Mouse (Mus musculus) olfactory bulb, adult 2 months (tissue): ENCODE data around the gene Ttll6.

Experiments
- CTCF ChIP-seq: fragments of 200-500 bp; IDR thresholded peaks from 2 replicates; pipeline ENCODE4 v1.5.1; 2012; ENCODE audit warnings: low read depth, mild to moderate bottlenecking, low read length, moderate library complexity; ENCODE audit not compliant: insufficient read depth
- POLR2A ChIP-seq: fragments of 200-500 bp; IDR thresholded peaks from 2 replicates; pipeline ENCODE4 v1.6.1; 2012; ENCODE audit warnings: mild to moderate bottlenecking, low read depth, low read length, moderate library complexity; ENCODE audit not compliant: insufficient read depth

DNA sequence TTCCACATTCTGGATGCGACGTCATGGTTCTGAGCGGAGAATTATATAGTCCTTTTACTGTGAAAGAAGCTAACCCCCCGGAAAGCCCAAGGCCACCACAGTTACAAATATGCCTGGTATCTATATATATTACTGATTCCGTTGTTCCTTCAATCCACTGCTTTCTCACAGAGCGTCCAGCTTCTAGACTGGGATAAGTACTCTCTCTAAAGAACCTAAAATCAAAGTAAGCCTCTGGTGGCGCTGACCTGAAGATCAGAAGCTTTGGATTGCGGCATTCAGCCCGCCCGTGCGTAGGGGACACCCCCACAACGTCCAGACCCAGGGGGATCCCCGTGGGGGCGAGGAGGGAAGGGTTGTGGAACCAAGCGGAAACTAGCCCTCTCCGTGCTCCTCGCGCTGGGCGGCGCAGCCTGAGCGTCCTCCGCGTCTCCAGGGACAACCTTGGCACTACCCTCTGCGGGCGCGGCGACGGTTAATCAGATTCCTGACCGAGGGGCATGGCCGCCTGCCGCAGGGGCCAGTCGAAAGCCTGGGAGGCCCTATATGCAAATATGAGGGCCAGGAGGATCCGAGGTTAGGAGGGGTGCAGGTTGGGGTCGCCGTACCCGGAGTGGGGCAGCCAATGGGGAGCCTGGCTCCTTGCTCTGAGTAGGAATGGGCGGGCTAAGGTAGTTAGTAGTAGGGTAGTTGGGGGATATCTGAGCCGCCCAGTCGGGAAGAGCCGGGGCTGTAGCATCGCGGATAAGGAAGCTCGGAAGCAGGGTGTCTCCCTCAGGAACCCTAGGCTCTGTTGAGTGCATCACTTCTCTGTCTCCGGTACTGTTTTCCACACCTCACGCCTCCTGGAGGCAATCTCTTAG, 9.3 kb upstream of the Ttll6 start:
- TF ChIP-seq POLR2A (no peak), CTCF (no peak)
